Mouse (Mus musculus): ENCODE measurements around the gene Casq2. TPM values are rescaled to one million over a fixed set of nuclear protein-coding genes. Genes with fewer than 3 reads are reported as not detected.

Casq2 gene
- polyA plus RNA-seq, 1 experiment from 2014 or later: 1.1 TPM

DNA sequence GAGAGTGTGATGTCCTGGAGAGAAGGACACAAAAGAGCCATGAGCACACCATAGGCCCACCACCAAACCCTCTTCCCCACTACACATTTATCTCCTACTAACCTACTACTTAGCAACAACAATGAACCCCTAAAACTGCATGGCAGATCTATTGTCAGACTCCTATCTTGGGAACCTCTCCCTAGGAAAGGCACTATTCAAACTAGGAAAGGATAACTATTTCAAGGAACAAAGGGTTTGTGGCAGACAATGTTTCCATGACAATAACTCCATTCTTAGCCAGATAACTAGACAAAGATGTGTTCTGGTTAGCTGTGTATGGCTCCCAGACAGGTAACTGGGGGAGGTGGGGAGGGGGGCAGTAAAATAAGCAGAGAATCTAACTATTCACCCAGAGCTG lies 104.4 kb downstream of the Casq2 start:
- Histone ChIP-seq H3K27ac (no peak overlapping the region), H3K4me2 (replicated peaks) (no peak overlapping the region), H3K27me3 (peaks cover 22% of the 10 kb centered on the region), H3K9me3 (replicated peaks) (0 out of 2 replicates have a peak, but pooled peaks cover 7% of the 10 kb centered on the region), H3K36me3 (0 out of 2 replicates have a peak, but pooled peaks cover 6% of the 10 kb centered on the region), H3K9ac (no peak overlapping the region), H3K4me3 (no peak overlapping the region), H3K4me1 (peaks cover 51% of the 10 kb centered on the region)
- no peak for ATAC-seq (ENCODE audit: low FRiP score)

DNA sequence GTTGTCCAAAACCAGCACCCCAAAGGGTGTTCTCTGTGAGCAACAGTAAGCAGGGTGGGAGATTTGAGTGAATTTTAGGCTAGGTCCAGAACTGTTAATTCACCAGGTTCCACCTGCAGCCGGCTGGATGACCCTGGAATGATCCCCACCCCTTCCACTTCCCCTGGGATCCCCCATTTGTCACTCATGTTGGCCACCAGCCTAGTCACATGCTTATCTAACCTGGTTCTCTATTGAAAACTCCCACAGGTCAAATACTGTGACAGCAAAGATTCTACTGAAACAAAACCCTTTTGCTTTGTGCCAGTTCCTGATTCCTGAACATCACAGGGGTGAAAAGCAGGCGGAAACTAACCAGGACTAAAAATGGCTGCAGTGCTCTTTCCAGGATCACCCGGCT lies 105.4 kb downstream of the Casq2 start:
- Histone ChIP-seq H3K4me3 (no peak overlapping the region), H3K9me3 (replicated peaks) (no peaks in the 10 kb centered on the region), H3K36me3 (no peaks in the 10 kb centered on the region), H3K4me1 (peaks cover 53% of the 10 kb centered on the region), H3K27ac (no peak overlapping the region), H3K4me2 (replicated peaks) (no peak overlapping the region), H3K9ac (no peak overlapping the region), H3K27me3 (peaks cover 28% of the 10 kb centered on the region)
- no peak for ATAC-seq (ENCODE audit: low FRiP score)
- 64% methylated on average over 3 of the region's 3 CpGs for WGBS

DNA sequence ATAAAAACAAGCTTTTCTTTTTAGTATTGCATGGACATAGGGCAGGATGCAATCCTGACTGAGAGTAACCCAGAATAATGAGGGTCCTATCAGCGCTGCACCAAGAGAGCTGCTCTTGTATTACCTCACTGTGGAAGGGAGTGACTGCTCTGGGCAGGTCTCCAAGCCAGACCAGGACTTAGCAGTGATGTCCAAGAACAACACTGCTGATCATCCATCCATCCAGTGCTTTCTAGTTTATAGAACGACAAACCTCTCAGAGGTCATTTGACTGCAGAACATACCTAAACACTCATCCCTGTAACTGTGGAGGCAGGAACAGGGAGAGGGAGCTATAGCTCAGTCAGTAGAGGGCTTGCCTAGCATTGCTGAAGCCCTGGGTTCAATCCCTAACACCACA lies 106.4 kb downstream of the Casq2 start:
- no peak for ATAC-seq (ENCODE audit: low FRiP score)
- Histone ChIP-seq H3K9ac (no peak overlapping the region), H3K4me3 (no peak overlapping the region), H3K36me3 (no peaks in the 10 kb centered on the region), H3K27ac (0 out of 2 replicates have a peak overlapping the region, but pooled peaks have one; percentile 2), H3K27me3 (peaks cover 36% of the 10 kb centered on the region), H3K4me2 (replicated peaks) (no peak overlapping the region), H3K4me1 (peaks cover 55% of the 10 kb centered on the region), H3K9me3 (replicated peaks) (no peaks in the 10 kb centered on the region)
- WGBS: 69% methylated on average over 2 of the region's 2 CpGs

DNA sequence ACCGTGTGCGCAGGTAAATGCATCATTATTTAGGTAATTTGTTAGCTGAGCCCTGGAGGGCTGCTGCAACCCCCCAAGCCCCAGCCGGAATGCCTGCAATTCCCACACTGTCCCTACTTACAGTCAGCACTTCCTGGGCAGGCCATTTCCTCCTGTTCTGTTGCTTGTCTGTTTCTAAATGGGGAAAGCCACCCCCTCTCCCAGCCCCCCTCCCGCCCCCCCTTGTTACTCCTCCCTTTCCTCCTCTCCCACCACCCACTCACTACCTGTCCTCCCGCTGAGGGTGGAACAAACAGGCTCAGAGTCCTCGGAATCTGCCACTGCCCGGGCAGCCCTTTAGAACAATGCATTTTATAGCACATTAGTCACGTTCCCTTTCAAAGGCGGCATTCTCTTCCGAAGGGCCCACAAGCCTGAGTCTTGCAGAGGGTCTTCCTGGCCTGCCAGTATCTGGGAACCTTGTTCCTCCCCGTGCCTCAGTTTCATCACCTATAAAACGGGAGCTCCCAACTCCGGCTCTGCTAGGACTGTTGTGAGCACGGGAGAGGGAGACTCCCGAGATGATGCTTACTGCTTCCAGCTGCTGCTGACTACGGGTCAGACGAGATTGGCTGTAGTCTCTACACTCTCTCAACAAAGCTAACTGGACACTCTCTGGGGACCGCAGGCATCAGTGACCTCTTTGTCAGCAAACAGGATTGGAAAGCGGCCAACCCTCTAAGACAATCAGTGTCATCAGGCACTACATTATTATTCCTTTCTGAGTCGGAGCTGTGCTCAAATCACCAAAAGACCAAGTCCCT lies 107.5 kb downstream of the Casq2 start:
- H3K27ac ChIP-seq: peak overlapping the region; percentile 74
- peak overlapping the region; percentile 43 for H3K4me2 ChIP-seq (replicated peaks)
- H3K9me3 ChIP-seq (replicated peaks): no peaks in the 10 kb centered on the region
- H3K4me1 ChIP-seq: peaks cover 56% of the 10 kb centered on the region
- ATAC-seq (ENCODE audit: low FRiP score): peak; percentile 51
- peaks cover 33% of the 10 kb centered on the region for H3K27me3 ChIP-seq
- no peaks in the 10 kb centered on the region for H3K36me3 ChIP-seq
- WGBS: 4% methylated on average over 19 of the region's 20 CpGs
- H3K9ac ChIP-seq: peak overlapping the region; percentile 43
- 0 out of 2 replicates have a peak overlapping the region, but pooled peaks have one; percentile 4 for H3K4me3 ChIP-seq

DNA sequence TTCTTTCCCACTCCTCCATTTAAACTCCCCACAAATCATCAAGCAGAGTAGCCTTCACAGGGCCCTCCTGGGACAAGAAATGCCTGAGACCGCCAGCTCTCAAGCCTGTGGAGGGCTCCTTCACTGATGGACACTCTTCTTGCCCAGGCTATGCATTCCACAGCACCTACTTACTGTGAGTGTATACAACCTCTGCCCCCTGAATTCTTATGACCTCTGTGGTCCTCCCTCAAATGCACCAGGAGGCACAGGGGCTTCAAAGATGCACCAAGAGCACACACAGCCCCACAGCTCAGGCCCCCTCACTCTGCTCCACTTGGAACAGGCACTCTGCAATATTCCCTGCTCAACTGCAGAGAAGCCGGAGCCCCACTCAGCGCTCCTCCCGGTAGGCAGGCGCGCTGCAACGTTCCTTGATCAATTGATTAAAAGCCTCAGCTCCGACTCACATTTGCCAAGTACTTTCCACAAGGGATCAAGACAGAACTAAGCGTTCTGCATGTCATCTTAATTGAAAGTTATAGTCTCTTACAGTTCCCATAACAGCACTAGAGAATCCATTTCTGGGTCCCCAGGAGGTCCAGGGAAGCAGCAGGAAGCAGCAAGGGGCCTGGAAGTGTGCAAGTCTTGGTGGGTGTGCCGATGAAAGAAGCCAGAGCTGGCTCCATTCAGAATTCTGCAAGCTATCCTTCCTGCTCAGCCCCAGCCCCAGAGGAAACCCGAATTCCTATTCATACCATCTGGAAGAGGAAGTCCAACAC lies 108.3 kb downstream of the Casq2 start:
- Histone ChIP-seq H3K4me3 (no peak overlapping the region), H3K4me1 (peaks cover 51% of the 10 kb centered on the region), H3K27me3 (peaks cover 36% of the 10 kb centered on the region), H3K9ac (peak overlapping the region; percentile 43; the same call in 1 of the 2 replicates), H3K4me2 (replicated peaks) (peak overlapping the region; percentile 43), H3K9me3 (replicated peaks) (no peaks in the 10 kb centered on the region), H3K27ac (peak overlapping the region; percentile 74), H3K36me3 (no peaks in the 10 kb centered on the region)
- 3% methylated on average over 11 of the region's 11 CpGs for WGBS
- ATAC-seq (ENCODE audit: low FRiP score): peak; percentile 39; the same call in 1 of the 2 replicates

DNA sequence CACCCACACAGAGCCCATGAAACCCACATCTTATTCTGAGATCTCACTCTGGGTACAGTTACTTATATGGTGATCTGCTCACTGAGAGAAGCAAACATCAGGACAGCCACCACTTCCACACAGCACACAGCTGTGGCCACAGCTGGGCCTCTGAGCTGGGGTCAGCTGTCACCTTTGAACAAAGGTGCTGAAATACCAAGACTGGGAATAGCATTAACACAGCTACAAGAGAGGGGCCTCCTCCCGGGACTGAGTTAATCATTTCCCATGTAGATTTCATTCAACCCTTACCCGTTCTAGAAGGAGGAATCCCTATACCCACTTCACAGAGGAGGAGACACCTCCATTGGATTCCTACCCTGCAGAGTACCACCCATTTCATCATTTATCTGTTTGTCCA lies 109.5 kb downstream of the Casq2 start:
- ATAC-seq (ENCODE audit: low FRiP score): no peak
- no peak overlapping the region for H3K4me2 ChIP-seq (replicated peaks)
- 36% methylated on average over 2 of the region's 2 CpGs for WGBS
- no peak overlapping the region for H3K4me3 ChIP-seq
- H3K4me1 ChIP-seq: peaks cover 43% of the 10 kb centered on the region
- no peak overlapping the region for H3K9ac ChIP-seq
- no peak overlapping the region for H3K27ac ChIP-seq
- peaks cover 48% of the 10 kb centered on the region for H3K27me3 ChIP-seq
- H3K36me3 ChIP-seq: no peaks in the 10 kb centered on the region
- no peaks in the 10 kb centered on the region for H3K9me3 ChIP-seq (replicated peaks)

Other genes starting within 250 kb of the Casq2 start
- 0.71 and 0.72 TPM in 2 replicates for gene Mab21l3, start 237.5 kb upstream of the Casq2 start, polyA plus RNA-seq (2016; fragmentation: Nextera tagmentation; extraction: Ambion mirVana)
- gene Slc22a15, start 162.0 kb upstream of the Casq2 start, polyA plus RNA-seq (2016; fragmentation: Nextera tagmentation; extraction: Ambion mirVana): 9.3 and 10.4 TPM in 2 replicates
- gene Nhlh2, start 76.3 kb upstream of the Casq2 start, polyA plus RNA-seq (2016; fragmentation: Nextera tagmentation; extraction: Ambion mirVana): 144 and 164 TPM in 2 replicates
- 11.1 and 15.2 TPM in 2 replicates for gene Vangl1, start 118.3 kb downstream of the Casq2 start, polyA plus RNA-seq (2016; fragmentation: Nextera tagmentation; extraction: Ambion mirVana)